Mouse (Mus musculus): ENCODE measurements around the gene Gbf1. TPM values are rescaled to one million over a fixed set of nuclear protein-coding genes. Genes with fewer than 3 reads are reported as not detected.

Gene Gbf1
- polyA plus RNA-seq, 1 experiment = 40.8 TPM

- Histone ChIP-seq H3K79me3 (ENCODE audit: low read depth) (no peaks in the 10 kb centered on the region), H3K79me2 (ENCODE audit: control insufficient read depth, insufficient read depth) (no peaks in the 10 kb centered on the region), H3ac (ENCODE audit: control insufficient read depth, insufficient read length, low read depth) (no peak overlapping the region), H3K4me3 (ENCODE audit: insufficient read depth, poor library complexity, severe bottlenecking) (no peak overlapping the region), H3K27me3 (ENCODE audit: control insufficient read depth, insufficient read depth, insufficient read length) (no peaks in the 10 kb centered on the region), H3K36me3 (ENCODE audit: control insufficient read depth, insufficient read depth) (no peaks in the 10 kb centered on the region)
- TF ChIP-seq CEBPB (IDR thresholded peaks at IDR 0.05; ENCODE audit: low read depth) (no peak), FOSL1 (IDR thresholded peaks at IDR 0.05; ENCODE audit: insufficient read depth, low read length, poor library complexity, severe bottlenecking) (no peak), MAX (IDR thresholded peaks at IDR 0.05) (no peak), MYOG (IDR thresholded peaks at IDR 0.05; ENCODE audit: control insufficient read depth, extremely low read depth, insufficient read length) (no peak), USF1 (IDR thresholded peaks at IDR 0.05; ENCODE audit: low read depth) (no peak), MYOD1 (IDR thresholded peaks at IDR 0.05; ENCODE audit: control insufficient read depth, insufficient read length, low read depth) (no peak), CTCF (IDR thresholded peaks at IDR 0.05; ENCODE audit: control insufficient read depth, insufficient read depth, insufficient read length) (no peak)
These were observed 21.0 kb upstream of the Gbf1 start for GRCm38 (mm10) chr19:46131283-46131682.

GRCm38 (mm10) chr19:46131694-46132525 is 20.4 kb upstream of the Gbf1 start, which contains the start of gene Elovl3:
Gene Elovl3, plus strand, starts transcription at chr19:46131897.
- H3K79me2 ChIP-seq (ENCODE audit: control insufficient read depth, insufficient read depth) = no peaks in the 10 kb centered on the region
- no peak within 1 kb of the TSS for H3ac ChIP-seq (ENCODE audit: control insufficient read depth, insufficient read length, low read depth)
- TF ChIP-seq CTCF (IDR thresholded peaks at IDR 0.05; ENCODE audit: control insufficient read depth, insufficient read depth, insufficient read length) (no peak), FOSL1 (IDR thresholded peaks at IDR 0.05; ENCODE audit: insufficient read depth, low read length, poor library complexity, severe bottlenecking) (no peak), MYOG (IDR thresholded peaks at IDR 0.05; ENCODE audit: control insufficient read depth, extremely low read depth, insufficient read length) (no peak), CEBPB (IDR thresholded peaks at IDR 0.05; ENCODE audit: low read depth) (no peak), MYOD1 (IDR thresholded peaks at IDR 0.05; ENCODE audit: control insufficient read depth, insufficient read length, low read depth) (no peak), USF1 (IDR thresholded peaks at IDR 0.05; ENCODE audit: low read depth) (no peak), MAX (IDR thresholded peaks at IDR 0.05) (no peak)
- no peak within 1 kb of the TSS for H3K4me3 ChIP-seq (ENCODE audit: insufficient read depth, poor library complexity, severe bottlenecking)
- H3K79me3 ChIP-seq (ENCODE audit: low read depth) = no peaks in the 10 kb centered on the region
- H3K27me3 ChIP-seq (ENCODE audit: control insufficient read depth, insufficient read depth, insufficient read length) = no peaks in the 10 kb centered on the region
- no peaks in the 10 kb centered on the region for H3K36me3 ChIP-seq (ENCODE audit: control insufficient read depth, insufficient read depth)

- H3K4me3 ChIP-seq (ENCODE audit: insufficient read depth, poor library complexity, severe bottlenecking) = no peak overlapping the region
- H3ac ChIP-seq (ENCODE audit: control insufficient read depth, insufficient read length, low read depth) = no peak overlapping the region
- TF ChIP-seq MYOG (IDR thresholded peaks at IDR 0.05; ENCODE audit: control insufficient read depth, extremely low read depth, insufficient read length) = no peak
- no peak for TF ChIP-seq MYOD1 (IDR thresholded peaks at IDR 0.05; ENCODE audit: control insufficient read depth, insufficient read length, low read depth)
- TF ChIP-seq CTCF (IDR thresholded peaks at IDR 0.05; ENCODE audit: control insufficient read depth, insufficient read depth, insufficient read length) = no peak
- no peak for TF ChIP-seq MAX (IDR thresholded peaks at IDR 0.05)
- TF ChIP-seq CEBPB (IDR thresholded peaks at IDR 0.05; ENCODE audit: low read depth) = no peak
- H3K79me3 ChIP-seq (ENCODE audit: low read depth) = no peaks in the 10 kb centered on the region
- H3K27me3 ChIP-seq (ENCODE audit: control insufficient read depth, insufficient read depth, insufficient read length) = no peaks in the 10 kb centered on the region
- no peaks in the 10 kb centered on the region for H3K79me2 ChIP-seq (ENCODE audit: control insufficient read depth, insufficient read depth)
- H3K36me3 ChIP-seq (ENCODE audit: control insufficient read depth, insufficient read depth) = no peaks in the 10 kb centered on the region
These were observed 19.7 kb upstream of the Gbf1 start for GRCm38 (mm10) chr19:46132577-46132976.

- Histone ChIP-seq H3K79me3 (ENCODE audit: low read depth) (no peaks in the 10 kb centered on the region), H3ac (ENCODE audit: control insufficient read depth, insufficient read length, low read depth) (no peak overlapping the region), H3K27me3 (ENCODE audit: control insufficient read depth, insufficient read depth, insufficient read length) (no peaks in the 10 kb centered on the region), H3K79me2 (ENCODE audit: control insufficient read depth, insufficient read depth) (no peaks in the 10 kb centered on the region), H3K36me3 (ENCODE audit: control insufficient read depth, insufficient read depth) (no peaks in the 10 kb centered on the region), H3K4me3 (ENCODE audit: insufficient read depth, poor library complexity, severe bottlenecking) (no peak overlapping the region)
- no peak for TF ChIP-seq USF1 (IDR thresholded peaks at IDR 0.05; ENCODE audit: low read depth)
- TF ChIP-seq CTCF (IDR thresholded peaks at IDR 0.05; ENCODE audit: control insufficient read depth, insufficient read depth, insufficient read length) = peak; percentile 90
These were observed 17.0 kb upstream of the Gbf1 start for GRCm38 (mm10) chr19:46135297-46135696.

GRCm38 (mm10) chr19:46135789-46136638 is 16.3 kb upstream of the Gbf1 start:
- Histone ChIP-seq H3K36me3 (ENCODE audit: control insufficient read depth, insufficient read depth) (no peaks in the 10 kb centered on the region), H3K79me2 (ENCODE audit: control insufficient read depth, insufficient read depth) (no peaks in the 10 kb centered on the region), H3K4me3 (ENCODE audit: insufficient read depth, poor library complexity, severe bottlenecking) (no peak overlapping the region), H3K79me3 (ENCODE audit: low read depth) (no peaks in the 10 kb centered on the region), H3K27me3 (ENCODE audit: control insufficient read depth, insufficient read depth, insufficient read length) (no peaks in the 10 kb centered on the region), H3ac (ENCODE audit: control insufficient read depth, insufficient read length, low read depth) (peak overlapping the region; percentile 48)
- no peak for TF ChIP-seq MAX (IDR thresholded peaks at IDR 0.05)
- no peak for TF ChIP-seq MYOD1 (IDR thresholded peaks at IDR 0.05; ENCODE audit: control insufficient read depth, insufficient read length, low read depth)
- TF ChIP-seq CTCF (IDR thresholded peaks at IDR 0.05; ENCODE audit: control insufficient read depth, insufficient read depth, insufficient read length) = no peak
- TF ChIP-seq USF1 (IDR thresholded peaks at IDR 0.05; ENCODE audit: low read depth) = no peak
